Mouse (Mus musculus): ENCODE data around the gene Commd6.

Gene Commd6

GRCm38 (mm10) chr14:101640153-101640843 is at the start of gene Commd6:
TSS of gene Commd6 (minus strand) at chr14:101640686.
- DNase-seq, result peak; percentile 96

GRCm38 (mm10) chr14:101688406-101688805 is 47.9 kb upstream of the Commd6 start:
- no peak for DNase-seq

- peak; percentile 36 for DNase-seq
These were observed 47.2 kb upstream of the Commd6 start for GRCm38 (mm10) chr14:101687696-101688095.

- no peak for DNase-seq
These were observed 31.7 kb upstream of the Commd6 start for GRCm38 (mm10) chr14:101672226-101672625.

GRCm38 (mm10) chr14:101668626-101669025 is 28.1 kb upstream of the Commd6 start:
- DNase-seq, result no peak

GRCm38 (mm10) chr14:101666536-101666935 is 26.1 kb upstream of the Commd6 start:
- no peak for DNase-seq

- DNase-seq, result no peak
These were observed 25.6 kb upstream of the Commd6 start for GRCm38 (mm10) chr14:101666056-101666455.

- DNase-seq, result no peak
These were observed 23.8 kb upstream of the Commd6 start for GRCm38 (mm10) chr14:101664274-101664673.

- no peak for DNase-seq
These were observed 21.3 kb upstream of the Commd6 start for GRCm38 (mm10) chr14:101661654-101662412.

- DNase-seq, result no peak
These were observed 15.8 kb upstream of the Commd6 start for GRCm38 (mm10) chr14:101656307-101656706.

- DNase-seq, result no peak
These were observed 14.0 kb upstream of the Commd6 start for GRCm38 (mm10) chr14:101654526-101654909.

- DNase-seq, result peak; percentile 96
These were observed 13.4 kb upstream of the Commd6 start, which contains the start of gene Uchl3 for GRCm38 (mm10) chr14:101653581-101654525. TSS of gene Uchl3 (plus strand) at chr14:101653967.

GRCm38 (mm10) chr14:101652571-101652970 is 12.1 kb upstream of the Commd6 start:
- no peak for DNase-seq

GRCm38 (mm10) chr14:101650551-101650950 is 10.1 kb upstream of the Commd6 start:
- DNase-seq, result no peak

- no peak for DNase-seq
These were observed 4.5 kb upstream of the Commd6 start for GRCm38 (mm10) chr14:101644948-101645347.

- DNase-seq, result no peak
These were observed 3.1 kb downstream of the Commd6 start for GRCm38 (mm10) chr14:101637381-101637780.

- DNase-seq, result no peak
These were observed 4.7 kb downstream of the Commd6 start for GRCm38 (mm10) chr14:101635765-101636164.

GRCm38 (mm10) chr14:101630548-101630947 is 9.9 kb downstream of the Commd6 start:
- no peak for DNase-seq

- no peak for DNase-seq
These were observed 22.8 kb downstream of the Commd6 start for GRCm38 (mm10) chr14:101617680-101618079.

GRCm38 (mm10) chr14:101616178-101616577 is 24.3 kb downstream of the Commd6 start:
- DNase-seq, result no peak

- no peak for DNase-seq
These were observed 27.3 kb downstream of the Commd6 start for GRCm38 (mm10) chr14:101613206-101613605.

GRCm38 (mm10) chr14:101610701-101611100 is 29.8 kb downstream of the Commd6 start:
- no peak for DNase-seq

Data from kidney, postnatal 14 days (tissue).